Mouse (Mus musculus) layer of hippocampus, adult 11-12 months (tissue): ENCODE data around the gene Unc119.

Source experiments
- DNase-seq: peaks from one replicate; pipeline ENCODE4 v3.0.0; 2022; ENCODE audit warnings: low spot score

The Unc119 gene

GRCm38 (mm10) chr11:78344328-78344889, 1.1 kb downstream of the Unc119 start:
- no peak for DNase-seq

GRCm38 (mm10) chr11:78344890-78345715, 1.8 kb downstream of the Unc119 start:
- no peak for DNase-seq

- no peak for DNase-seq
Observed at GRCm38 (mm10) chr11:78345801-78346200, 2.5 kb downstream of the Unc119 start.

- no peak for DNase-seq
Observed at GRCm38 (mm10) chr11:78346326-78347069, 3.2 kb downstream of the Unc119 start.

- DNase-seq: peak; percentile 76
Observed at GRCm38 (mm10) chr11:78347070-78347754, 3.9 kb downstream of the Unc119 start.

- no peak for DNase-seq
Observed at GRCm38 (mm10) chr11:78347908-78348307, 4.6 kb downstream of the Unc119 start.

GRCm38 (mm10) chr11:78348474-78348873, 5.2 kb downstream of the Unc119 start:
- DNase-seq: no peak

GRCm38 (mm10) chr11:78349441-78350358, 6.4 kb downstream of the Unc119 start:
- no peak for DNase-seq

GRCm38 (mm10) chr11:78353081-78353480, 9.8 kb downstream of the Unc119 start:
- DNase-seq: no peak

- DNase-seq: no peak
Observed at GRCm38 (mm10) chr11:78354905-78355304, 11.6 kb downstream of the Unc119 start.

- peak; percentile 63 for DNase-seq
Observed at GRCm38 (mm10) chr11:78355471-78356238, 12.4 kb downstream of the Unc119 start.

GRCm38 (mm10) chr11:78358330-78359007, 15.2 kb downstream of the Unc119 start:
- DNase-seq: no peak

GRCm38 (mm10) chr11:78360125-78360788, 17.0 kb downstream of the Unc119 start:
- DNase-seq: peak; percentile 80

GRCm38 (mm10) chr11:78360789-78361131, 17.5 kb downstream of the Unc119 start:
- DNase-seq: no peak

- DNase-seq: no peak
Observed at GRCm38 (mm10) chr11:78363309-78364007, 20.2 kb downstream of the Unc119 start.

GRCm38 (mm10) chr11:78364103-78364502, 20.8 kb downstream of the Unc119 start:
- DNase-seq: no peak

- DNase-seq: no peak
Observed at GRCm38 (mm10) chr11:78367456-78368225, 24.4 kb downstream of the Unc119 start.

- no peak for DNase-seq
Observed at GRCm38 (mm10) chr11:78370389-78370788, 27.1 kb downstream of the Unc119 start.
